Mouse (Mus musculus) urinary bladder, postnatal 10 days (tissue): Measurements from ENCODE around the gene Hcrt.

ENCODE experiments used
- DNase-seq: peaks from one replicate; pipeline ENCODE4 v3.0.0; 2022; ENCODE audit warnings: low spot score

Gene Hcrt

DNA sequence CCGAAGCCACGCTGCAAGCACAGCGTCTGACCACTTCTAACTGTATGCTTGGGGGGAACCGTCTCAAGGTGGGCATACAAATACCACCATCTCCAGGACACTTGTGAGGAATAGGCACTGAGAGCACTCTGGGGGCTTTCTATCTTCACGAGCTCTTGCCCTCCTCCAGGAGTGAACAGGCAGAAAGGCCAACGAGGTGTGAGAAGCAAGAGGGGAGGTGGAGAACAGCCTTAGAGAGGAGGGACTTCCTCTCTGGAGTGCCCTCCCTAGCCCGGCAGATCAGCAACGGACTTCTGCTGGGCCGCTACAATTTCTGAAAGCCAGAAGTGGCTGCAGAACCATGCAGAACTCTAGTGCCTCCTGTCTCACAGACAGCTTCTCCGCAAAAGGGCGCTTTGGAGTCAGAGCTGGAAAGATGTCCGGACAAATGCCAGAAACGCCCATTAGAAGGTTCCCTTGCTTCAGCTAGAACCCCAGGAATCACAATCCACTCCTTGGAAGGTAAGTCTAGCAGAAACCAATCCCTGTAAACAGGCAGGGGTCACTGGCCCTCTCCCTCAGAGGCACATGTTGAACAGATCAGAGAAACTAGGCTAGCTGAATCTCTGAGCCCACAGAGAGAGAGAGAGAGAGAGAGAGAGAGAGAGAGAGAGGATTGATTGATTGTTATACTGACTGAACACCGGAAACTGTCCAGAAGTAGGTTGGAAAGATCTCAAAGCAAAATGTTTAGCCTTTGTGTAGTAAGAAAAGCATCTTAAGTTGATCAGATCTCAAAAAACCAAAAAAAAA is 26.6 kb downstream of the Hcrt start:
- DNase-seq, result no peak

DNA sequence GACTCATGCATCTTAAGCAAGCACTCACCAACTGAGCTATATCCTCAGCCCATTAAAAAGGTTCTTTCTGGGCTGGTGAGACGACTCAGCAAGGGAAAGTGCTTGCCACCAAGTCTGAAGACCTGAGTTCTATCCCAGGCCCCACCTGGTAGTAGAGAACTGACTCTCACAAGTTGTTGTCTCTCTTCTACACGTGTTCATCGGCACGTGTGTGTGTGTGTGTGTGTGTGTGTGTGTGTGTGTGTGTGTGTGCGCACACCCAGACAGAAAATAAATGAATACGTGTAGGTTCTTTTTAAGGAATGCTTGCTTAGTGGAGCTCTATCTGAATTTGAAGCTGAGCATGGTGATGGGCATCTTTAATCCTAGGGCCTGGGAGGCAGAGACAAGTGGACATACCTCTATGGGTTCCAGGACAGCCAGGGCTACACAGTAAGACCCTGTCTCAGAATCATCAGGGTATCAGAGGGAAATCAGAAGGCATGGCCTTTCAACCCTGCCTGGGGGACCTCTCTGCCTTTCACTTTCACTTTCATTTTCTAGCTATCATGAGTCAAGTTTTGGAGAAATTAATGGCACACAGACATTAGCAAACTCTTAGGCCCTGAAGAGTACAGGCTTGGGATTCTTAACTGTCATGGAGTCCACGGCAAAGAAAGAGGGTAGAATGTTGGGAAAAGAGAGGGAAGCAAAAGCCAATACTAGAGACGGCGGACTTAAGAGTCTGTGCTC is 27.4 kb downstream of the Hcrt start:
- DNase-seq, result no peak

- no peak for DNase-seq
Measured at GRCm38 (mm10) chr11:100730477-100731205, 32.1 kb downstream of the Hcrt start.

DNA sequence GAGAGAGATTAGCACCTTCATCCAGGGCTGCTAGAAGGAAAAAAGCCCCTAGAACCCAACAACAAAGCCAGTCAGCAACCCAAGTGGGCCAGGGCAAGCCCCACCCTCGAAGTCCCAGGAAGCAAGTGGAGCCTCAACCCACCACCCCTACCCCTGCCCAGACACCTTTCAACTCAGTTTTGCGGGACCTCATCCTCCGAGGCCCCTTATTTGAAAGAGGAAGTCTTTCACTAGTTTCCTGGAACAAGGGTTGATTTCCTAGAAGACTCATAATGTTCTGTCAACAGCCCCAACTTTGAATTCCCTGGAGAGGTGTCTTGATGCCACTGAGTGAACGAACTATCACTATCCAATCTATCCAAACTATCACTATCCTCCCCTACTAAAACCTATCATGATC is 32.8 kb downstream of the Hcrt start:
- no peak for DNase-seq

DNA sequence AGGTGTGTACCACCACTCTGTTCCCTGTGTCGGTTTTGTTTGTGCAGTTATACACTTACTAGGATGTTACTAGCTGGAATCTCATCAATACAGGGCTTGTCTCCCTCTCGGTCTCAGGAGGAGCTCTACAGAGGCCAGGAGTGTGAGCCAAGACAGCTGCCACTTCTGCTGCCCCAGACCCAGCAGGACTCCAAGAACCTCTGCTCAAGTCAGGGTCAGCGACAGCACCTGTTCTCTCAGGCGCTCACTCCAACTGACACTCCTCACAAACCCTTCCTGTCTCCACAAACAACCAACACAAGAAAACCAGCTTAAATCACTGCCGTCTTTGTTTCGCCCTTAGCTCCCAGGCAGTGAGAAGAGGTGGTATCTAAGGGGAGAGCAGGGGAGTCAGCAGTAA is 34.1 kb downstream of the Hcrt start:
- DNase-seq, result no peak

DNA sequence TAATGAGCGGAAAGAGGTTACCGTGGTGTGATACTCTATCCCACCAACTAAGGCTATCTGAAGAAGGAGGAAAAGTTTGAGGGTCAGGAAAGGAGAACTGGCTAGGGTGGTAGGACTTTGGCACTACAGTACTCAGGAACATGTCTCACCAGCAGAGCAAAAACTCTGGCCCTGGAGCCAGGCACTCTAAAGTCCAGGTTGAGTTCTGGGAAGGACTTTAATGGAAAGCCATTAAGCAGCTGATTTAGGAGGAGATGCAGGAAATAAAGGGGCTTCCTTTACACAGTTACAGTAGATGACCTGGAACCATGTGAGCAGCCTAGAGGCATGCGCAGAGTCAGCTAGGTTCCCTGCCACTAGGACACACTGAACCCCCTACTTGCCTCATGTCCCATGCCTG is 35.5 kb downstream of the Hcrt start:
- no peak for DNase-seq

DNA sequence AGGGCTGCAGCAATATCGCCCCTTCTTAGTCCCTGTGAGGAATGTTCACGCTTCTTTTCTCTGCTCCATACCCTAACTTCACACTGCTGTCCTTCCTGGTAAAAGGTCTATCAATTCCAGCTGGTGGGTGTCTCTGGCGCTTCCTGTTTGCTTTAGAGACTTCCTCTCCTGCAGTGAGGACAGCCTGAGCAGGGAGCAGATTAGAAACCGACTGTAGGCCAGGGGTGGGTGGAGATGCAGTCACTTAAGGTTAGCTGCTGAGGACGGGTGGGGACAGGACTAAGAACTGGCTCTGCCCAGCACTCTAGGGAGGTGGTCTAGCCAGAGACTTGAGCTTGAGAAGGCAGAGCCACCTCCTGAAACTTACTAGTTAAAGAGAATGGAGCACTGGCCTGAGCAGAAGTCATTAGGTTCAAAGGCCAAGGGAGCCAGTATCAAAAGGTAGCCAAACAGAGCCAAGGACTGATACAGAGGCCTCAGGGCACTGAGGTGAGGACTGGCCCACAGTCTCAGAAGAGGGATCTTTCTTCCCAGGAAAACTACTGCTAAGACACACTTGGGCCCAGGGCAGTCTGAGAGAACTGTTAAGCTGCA is 37.7 kb downstream of the Hcrt start:
- no peak for DNase-seq

GRCm38 (mm10) chr11:100722493-100723028 is 40.2 kb downstream of the Hcrt start:
- DNase-seq, result no peak

DNA sequence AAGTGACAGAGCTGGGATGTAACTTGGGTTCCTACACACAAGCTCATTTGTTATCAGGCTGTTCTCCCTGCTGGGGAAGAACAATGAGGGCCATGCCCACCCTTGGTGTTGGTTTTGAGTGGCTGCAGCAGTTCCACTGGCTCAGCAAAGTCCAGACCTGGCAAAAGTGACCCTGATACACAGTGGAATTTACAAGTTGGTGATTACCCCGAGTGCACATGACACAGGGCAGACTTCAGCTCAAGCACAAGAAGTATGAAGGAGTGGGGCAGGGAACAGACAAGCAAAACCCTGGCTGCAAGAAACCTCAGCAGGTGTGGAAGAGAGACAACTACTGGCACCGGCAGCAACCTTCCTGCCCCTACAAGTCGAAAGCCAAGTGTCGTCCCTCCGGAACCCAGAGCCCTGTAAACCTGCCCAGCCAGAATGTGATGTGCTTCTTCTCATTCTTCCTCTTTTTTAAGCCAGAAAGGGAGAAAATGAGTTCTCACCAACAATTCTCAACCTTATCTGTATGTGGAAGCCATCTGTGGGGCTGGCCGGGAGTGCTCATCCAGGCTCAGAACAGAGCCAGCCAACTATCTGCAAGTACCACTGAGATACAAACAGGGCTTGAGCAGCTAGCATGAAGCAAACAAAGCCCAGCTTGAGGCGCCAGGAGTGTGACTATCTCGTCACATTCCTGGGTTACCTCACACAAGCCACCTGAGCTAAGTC is 40.8 kb downstream of the Hcrt start:
- no peak for DNase-seq

- no peak for DNase-seq
Measured at GRCm38 (mm10) chr11:100721254-100721653, 41.5 kb downstream of the Hcrt start.

GRCm38 (mm10) chr11:100720345-100720744 is 42.4 kb downstream of the Hcrt start:
- DNase-seq, result no peak

DNA sequence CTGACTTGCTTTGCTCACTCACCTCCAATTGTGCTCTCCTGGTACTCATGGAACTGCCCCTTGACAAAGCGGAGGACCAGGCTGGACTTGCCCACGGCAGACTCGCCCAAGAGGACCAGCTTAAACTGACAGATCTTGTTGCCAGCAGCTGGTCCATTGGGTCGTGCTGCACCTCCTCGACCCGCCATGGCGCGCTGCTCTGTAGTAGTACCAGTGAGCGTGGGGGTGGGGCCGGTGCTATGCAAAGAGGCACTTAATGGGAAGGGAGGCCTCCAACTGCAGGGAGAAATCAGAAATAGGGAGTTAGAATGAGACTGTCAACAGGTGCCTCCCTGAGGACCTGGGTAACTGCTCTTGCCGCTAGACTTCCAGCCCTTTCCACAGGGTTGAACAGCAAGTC is 42.8 kb downstream of the Hcrt start:
- DNase-seq, result no peak

- no peak for DNase-seq
Measured at GRCm38 (mm10) chr11:100719312-100719711, 43.4 kb downstream of the Hcrt start.

GRCm38 (mm10) chr11:100718866-100719265 is 43.9 kb downstream of the Hcrt start:
- no peak for DNase-seq

GRCm38 (mm10) chr11:100718462-100718861 is 44.3 kb downstream of the Hcrt start:
- DNase-seq, result no peak

GRCm38 (mm10) chr11:100716649-100717048 is 46.1 kb downstream of the Hcrt start:
- DNase-seq, result no peak

DNA sequence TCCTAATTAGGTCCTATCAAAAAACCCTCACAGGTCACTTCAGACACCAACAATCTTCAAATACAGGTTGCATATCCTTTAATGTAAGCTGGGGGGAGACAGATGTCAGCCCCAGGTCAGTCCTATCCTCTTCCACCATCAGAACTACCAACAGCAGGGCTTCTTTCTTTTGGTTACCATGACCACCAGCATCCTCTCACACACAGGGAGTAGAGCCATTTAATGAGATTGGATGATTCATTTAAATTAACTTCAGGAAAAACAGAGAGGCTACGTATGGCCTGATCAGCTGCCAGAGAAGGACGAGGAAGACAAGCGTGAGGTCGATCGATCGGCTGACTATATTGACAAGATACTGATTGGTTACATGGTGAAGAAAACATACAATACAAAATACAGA is 47.8 kb downstream of the Hcrt start:
- DNase-seq, result no peak

- peak; percentile 41 for DNase-seq
Measured at GRCm38 (mm10) chr11:100714534-100714915, 48.2 kb downstream of the Hcrt start.

DNA sequence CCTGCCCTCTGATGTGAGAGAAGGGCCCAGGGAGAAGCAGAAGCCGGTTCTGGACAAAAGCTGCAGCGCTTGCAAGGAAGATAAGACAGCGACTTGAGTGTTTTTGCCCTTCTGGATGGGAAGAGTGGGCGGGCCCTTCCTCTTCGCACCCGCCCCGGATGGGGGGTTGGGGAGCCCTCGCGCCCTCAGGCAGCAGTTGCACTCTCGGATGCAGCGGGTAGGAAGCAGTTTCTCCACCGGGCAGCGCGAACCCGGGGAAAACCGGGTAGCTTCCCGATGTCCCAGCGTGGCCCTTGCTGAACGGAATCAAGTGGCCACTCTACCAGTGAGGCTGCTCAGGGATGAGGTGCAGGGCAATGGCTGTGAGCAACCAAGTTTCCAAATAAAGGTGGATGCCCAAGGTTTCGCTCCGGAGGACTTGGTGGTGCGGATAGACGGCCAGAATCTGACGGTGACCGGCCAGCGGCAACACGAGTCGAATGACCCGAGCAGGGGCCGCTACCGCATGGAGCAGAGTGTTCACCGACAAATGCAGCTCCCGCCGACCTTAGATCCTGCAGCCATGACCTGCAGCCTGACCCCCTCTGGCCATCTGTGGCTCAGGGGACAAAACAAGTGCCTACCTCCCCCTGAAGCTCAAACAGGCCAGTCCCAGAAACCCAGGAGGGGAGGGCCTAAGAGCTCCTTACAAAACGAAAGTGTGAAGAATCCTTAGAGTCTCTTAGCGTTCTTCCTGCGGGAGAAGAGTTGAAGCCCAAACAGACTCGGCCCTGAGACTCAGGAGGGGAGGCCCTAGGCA is 48.8 kb downstream of the Hcrt start, which contains the start of gene Hspb9:
Hspb9 (plus strand) TSS at position 116 of the 799 bp plus-strand sequence.
- no peak for DNase-seq

GRCm38 (mm10) chr11:100713174-100713573 is 49.6 kb downstream of the Hcrt start:
- no peak for DNase-seq
